Mouse (Mus musculus): ENCODE measurements around the gene Oat.

The Oat gene

DNA sequence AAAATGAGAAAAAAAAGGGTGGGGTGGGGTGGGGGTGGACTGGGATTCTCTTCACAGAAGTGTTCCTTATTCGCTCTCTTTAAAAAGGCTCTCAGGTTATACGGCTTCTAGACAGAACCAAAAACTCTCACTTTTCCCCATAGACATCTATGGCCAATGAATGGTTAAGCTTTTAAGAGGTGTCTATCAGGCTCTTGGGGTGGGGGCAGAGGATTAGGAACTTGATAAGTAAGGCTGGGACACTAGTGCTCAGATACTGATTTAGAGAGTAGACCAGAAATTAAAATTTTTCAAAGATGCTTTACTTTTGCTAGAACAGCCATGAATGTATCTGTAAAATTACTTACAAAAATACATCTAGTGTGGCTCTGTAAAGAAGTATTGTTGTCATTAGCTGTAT, 18.1 kb upstream of the Oat start:
- DNase-seq (ENCODE audit: extremely low read depth, low read depth), result no peak

DNA sequence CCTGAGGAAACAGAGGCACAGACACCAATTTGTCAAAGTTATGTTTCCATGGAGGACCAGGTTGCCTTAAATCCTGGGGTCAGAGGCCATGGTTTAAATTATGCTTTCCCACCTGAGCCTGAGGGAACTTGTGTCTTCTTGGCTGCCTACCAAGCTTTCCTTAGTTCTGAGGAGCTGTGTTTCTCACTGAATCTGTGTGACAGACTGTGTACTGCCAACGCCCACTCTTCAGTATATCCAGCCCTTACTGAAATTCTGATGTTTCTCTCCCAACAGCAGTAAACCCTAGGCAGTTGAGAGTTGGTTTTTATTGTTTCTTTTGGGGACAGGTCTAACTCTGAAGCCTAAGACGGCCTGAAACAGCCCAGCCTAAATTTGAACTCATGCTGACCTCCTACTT, 17.6 kb upstream of the Oat start:
- DNase-seq (ENCODE audit: extremely low read depth, low read depth), result no peak

DNA sequence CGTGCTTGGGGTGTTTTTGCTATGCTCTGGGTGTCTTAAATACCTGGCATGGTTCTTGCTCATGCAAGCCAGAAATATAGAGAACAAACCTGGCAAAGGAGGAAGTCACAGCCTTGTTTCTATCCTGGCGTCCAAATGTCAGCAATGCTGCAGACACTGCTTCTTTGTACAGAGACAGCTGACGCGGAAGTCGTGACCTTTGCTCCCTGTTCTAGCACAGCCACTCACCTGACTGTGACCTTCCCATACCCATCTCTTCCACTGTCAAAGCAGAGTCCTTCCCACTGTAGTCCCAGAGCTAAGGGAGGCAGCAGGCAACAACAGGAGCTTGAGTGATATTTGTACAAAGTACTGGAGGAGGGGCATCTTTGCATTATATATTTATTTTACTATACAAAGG, 13.4 kb upstream of the Oat start:
- DNase-seq (ENCODE audit: extremely low read depth, low read depth), result no peak

DNA sequence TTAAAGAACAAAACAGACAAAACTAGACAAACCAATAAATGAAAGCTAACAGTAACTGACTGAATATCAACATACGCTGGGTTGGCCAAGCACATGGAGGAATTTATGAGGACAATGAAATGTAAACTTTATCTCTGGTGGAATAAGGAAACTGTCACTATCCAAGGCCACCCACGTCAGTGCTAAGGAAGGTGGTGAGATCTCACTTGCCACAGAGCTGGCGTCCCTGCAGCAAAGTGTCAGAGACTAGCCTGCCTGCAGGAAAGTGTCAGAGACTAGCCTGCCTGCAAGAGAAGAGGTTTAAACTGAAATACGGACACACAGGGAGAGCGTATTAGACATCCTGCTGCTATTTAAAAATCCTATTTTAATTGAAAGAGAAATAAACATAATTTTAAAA, 11.0 kb upstream of the Oat start:
- DNase-seq (ENCODE audit: extremely low read depth, low read depth), result no peak

DNA sequence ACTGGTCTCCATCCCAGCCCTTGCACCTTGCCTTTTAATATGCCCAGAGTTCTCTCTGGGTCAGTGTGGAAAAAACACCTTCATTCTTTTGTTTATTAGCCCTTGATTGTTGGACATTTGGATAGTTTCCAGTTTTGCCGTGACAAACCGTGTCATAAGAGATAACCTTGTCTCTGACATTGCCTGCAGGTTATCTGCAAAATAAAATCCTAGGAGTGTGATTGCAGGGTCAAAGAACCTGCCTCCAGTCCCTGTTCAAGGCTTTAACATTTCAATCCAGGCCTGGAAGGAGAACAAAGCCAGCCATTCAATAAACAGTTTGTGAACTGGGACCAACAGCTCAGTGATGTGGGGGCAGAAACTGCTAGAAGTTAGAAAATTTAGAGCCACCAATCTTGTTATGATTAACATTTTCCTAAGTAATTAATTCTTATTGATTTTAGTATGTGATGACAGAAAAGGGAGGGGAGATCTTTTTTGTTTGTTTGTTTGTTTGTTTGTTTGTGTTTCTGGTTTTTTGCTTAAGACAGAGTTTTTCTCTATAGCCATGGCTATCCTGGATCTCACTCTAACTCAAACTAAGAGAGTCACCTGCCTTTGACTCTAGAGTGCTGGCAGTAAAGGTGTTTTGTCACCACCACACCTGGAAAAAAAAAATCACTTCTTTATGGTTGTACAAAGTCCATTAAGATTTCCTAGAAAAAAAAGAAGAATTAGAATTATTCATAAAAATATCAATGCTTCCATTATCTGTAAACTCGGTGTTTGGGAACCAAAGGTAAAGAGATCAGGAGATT, 9.7 kb upstream of the Oat start:
- no peak for DNase-seq (ENCODE audit: extremely low read depth, low read depth)

DNA sequence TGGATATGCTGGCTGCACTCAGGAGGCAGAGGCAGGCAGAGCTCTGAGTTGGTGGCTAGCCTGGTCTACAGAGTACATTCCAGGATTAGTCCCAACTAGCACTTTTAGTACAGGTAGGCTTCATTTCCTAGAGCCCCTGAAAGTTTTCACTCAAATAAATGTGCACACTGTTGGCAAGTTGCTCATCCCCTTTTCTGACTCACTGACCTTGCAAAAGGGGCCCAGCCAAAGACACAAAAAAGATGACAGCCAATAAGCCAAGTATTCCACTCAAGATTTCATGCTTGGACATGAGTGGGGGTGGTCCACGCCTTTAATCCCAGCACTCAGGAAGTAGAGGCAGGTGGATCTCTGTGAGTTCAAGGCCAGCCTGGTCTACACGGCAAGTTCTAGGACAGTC, 5.2 kb upstream of the Oat start:
- no peak for DNase-seq (ENCODE audit: extremely low read depth, low read depth)

DNA sequence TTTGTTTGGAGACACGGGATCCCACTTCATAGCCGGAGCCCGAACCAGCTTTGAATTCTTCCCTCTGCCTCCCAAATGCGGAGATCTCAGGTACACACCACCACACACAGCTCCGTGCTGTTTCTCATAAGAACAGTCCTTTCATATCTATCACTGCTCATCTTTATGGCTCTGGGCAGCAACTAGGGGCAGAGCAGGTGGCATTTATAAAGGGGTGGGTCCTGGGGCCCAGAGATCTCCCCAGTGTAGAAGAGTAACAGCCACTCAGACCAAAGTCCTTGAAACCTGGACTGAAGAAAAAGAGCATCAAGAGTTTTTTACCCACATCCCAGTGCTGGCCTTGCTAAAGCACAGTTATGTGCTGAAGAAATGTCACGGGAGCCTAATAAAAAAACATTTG, 4.3 kb upstream of the Oat start:
- no peak for DNase-seq (ENCODE audit: extremely low read depth, low read depth)

DNA sequence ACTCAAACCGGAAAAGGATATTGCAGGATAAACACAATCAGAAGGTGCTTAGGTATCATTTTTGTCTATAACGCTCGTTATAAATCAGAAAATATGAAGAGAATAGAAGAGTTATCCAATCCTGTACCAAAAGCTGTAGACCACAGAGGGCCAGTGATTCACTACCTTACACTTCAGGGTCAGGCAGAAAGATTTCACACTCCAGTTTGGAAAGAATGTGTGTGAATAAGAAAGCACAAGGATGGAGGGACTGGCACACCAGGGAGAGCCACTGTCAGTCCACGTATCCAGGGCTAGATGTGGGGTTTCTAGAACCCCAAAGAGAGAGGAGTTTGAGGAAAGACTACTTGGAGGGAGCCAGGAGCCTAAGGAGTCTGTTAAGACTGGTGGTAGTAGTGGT, 693 bp upstream of the Oat start:
- no peak for DNase-seq (ENCODE audit: extremely low read depth, low read depth)

DNA sequence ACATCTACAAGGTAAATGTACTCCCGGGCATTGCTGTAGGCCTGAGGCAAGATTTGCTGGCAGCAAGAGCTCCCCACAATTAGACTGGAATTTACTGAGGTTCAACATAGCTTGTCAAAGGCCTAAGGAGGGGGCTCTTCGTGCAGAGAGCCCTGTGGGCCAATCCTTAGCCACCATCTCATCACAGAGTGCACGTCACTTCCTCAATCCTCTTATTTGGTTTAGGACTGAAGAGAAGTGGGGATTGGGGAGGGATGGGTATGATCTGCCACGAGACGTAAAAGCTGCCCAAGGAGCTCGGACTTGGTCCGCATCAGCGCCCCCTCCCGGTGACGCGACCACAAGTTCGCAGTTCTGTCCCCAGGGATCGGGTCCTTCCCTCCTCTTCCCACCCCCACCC, 575 bp downstream of the Oat start:
- DNase-seq (ENCODE audit: extremely low read depth, low read depth), result peak; percentile 99

DNA sequence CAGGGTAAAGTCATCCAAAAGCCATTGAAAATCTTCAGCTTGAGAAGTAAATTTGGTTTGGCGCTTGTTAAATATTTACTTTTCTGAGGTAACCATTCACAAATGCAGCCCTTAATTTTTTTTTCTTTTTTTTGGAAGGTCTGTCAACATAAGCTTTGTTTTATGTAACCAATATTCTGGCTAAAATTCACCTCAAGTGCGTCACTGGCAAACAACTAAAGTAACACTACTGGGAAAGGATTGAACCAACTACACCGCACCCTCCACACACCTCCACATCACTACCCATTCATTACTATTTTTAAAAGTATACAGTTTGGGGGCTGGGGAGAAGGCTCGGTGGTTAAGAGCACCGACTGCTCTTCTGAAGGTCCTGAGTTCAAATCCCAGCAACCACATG, 1.6 kb downstream of the Oat start:
- DNase-seq (ENCODE audit: extremely low read depth, low read depth), result no peak

DNA sequence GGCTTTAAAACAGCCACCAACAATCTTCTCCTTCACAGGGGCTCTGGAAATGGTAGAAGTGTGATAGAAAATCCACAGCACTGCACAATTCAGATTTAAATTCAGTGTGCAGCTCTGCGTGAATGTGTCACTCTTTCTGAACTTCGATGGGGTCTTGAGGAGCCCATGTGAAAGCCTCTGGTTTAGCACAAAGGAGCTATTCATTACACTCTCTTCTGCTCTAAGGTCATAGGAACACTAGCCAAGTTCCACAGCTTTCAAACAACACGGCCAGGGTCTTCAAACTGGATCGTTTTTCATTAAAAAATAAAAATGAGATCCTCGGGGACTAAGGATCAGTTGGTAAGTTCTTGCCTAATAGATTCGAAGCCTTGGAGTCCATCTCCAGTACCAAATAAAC, 3.0 kb downstream of the Oat start:
- no peak for DNase-seq (ENCODE audit: extremely low read depth, low read depth)

DNA sequence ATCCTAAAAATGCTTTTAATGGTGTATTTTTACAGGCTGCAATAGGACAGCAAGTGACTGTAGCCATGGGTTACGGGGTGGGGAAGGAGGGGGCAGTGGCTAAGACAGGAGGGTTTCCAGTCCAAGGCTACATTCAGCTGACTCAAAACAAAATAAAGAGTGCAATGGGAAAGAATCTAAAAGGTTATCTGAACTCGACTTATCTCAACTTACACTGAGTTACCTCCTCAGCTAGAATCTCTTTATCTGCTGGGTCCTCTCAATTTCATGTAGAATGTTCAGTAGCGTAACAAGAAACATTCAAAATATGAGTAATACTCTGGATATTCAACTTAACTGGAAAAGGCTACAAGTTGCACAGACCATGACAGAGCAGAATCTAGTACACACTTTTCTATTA, 3.5 kb downstream of the Oat start:
- DNase-seq (ENCODE audit: extremely low read depth, low read depth), result no peak

DNA sequence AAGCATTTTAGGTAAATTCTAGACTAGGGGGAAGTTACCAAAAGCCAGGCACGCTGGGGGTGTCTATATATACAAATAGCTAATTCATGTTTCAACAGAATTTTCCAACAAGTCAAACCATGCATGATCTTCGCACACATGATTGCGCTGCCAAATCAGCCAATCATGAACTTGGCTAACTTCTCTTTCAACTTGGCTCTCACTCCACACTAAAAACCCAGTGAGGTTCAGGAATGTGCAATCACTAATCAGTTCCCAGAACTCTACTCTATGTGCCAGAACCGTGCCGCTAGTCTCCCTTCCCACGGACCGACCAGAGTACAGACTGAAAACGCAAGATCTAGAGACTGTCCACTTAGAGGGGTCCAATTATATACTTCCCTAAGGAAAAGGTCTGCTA, 4.7 kb downstream of the Oat start:
- DNase-seq (ENCODE audit: extremely low read depth, low read depth), result no peak

DNA sequence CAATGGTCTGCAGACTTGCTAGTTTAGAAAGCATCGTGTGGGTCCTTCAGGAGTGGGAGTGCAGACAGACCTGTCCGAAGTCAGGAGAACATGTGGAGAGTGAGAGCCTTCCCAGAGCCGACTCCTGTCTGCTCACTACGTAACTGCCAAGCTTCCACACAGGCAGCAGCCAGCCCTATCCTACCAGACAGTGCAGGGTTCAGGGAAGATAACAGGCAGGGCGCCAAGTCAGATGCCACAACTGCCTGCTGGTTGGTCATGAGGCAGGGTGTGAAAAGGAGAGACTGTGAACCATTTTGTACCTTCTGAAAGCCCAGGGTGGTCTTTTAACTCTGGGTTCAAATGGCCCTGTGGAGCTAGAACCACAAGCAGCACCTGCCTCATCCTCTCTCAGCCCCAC, 6.1 kb downstream of the Oat start:
- no peak for DNase-seq (ENCODE audit: extremely low read depth, low read depth)

DNA sequence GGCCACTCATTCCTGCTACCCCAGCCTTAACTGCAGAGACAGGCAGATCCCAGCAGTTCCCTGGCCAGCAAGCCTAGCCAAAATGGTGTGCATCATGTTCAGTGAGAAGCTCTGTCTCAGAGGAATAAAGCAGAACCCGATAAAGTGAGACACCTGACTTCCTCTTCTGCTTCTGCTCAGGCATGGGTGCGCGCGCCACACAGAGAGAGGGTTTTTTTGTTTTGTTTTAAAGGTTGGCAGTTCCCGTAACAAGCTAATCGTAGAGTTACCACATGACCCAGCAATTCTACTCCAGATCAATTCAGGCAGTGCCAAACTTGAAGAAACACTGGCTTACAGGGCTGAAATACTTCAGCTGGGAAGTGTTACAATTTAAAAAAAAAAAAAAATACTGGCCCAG, 7.4 kb downstream of the Oat start:
- peak; percentile 64 for DNase-seq (ENCODE audit: extremely low read depth, low read depth)

DNA sequence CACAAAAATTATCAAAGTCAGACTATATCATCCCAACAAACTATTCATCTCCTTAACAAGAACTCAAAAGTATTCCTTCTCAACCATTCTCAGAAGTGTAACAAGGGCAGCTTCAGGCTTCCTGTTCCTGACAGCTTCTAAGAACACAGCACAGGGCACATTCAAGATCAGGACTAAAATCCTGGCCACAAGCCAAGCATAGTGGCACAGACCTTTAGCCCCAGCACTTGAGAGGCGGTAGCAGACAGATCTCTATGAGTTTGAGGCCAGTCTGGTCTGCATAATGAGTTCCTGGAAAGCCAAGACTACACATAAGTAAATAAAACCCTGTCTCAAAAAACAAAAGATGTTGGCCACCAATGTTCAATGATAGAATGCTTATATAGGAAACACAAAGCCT, 10.4 kb downstream of the Oat start:
- DNase-seq (ENCODE audit: extremely low read depth, low read depth), result no peak

DNA sequence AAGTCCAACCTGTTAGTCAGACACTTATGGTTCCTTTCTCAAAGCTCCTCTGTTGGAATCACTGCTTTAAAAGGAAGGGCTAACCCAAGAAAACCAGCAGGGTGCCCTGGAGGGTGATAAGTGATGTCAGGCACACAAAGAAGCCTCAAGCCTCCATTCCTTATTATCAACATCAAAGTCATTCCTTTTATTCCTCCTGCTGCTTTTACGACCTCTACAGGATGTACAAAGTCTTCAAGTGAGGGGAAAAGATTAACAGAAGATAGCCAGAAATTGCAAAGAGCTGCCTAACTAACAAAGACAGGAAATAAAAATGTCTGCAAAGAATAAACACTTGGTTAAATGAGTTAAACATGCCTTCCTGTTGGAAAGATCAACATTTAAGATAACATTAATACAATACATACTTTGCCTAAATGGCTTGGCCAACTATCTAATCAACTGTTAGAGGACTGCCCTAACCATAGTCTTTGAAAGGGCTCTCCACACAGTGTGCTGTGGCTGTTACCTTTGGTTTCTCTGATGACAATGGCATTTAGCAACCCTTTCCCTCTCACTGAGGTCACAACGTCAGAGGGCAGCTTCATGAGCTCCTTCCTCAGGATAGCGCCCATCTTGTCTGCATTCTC, 16.9 kb downstream of the Oat start:
- DNase-seq (ENCODE audit: extremely low read depth, low read depth), result no peak

DNA sequence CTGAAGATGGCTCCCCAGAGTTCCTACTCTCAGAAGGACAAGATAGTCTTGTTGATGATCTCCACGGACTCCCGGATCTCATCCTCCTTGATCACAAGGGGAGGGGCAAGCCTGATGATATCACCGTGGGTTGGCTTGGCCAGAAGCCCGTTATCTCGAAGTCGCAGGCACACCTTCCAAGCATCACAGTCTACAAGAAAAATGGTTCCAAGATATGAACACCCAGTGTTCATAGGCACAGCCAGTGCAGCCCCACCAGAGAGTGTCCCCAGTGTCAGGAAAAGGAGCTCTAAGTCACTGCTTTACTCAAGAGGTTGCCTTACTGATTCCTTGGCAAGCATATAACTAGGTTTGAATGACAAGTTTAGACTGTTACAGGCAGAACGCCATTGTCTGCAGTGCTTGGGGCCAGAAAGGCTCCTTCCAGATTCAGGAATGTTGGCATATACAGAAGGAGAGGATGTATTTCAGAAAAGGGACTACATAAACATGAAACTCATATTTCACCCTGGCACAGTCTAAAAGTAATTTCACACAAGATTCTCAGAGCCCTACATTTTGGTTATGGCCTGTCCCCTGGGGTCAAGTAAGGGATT, 18.0 kb downstream of the Oat start:
- DNase-seq (ENCODE audit: extremely low read depth, low read depth), result no peak

DNA sequence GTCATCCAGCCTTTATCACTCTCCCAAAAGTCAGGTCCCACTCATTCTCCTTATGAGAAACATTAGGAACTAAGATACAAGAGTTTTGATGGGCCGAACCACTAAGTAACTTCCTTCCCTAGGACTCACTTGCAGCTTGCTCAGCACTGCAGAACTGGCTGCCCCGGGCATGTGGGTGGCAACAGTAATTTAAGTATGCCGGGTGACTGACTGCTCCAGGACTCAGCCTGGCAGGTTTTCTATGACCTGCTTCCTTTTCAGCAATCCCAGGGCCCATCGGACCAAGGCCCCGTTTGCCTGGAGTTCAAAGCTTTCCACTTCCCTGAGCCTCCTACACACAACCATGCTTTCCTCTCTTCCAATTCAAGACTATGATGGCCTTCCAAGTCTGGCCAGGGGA, 19.6 kb downstream of the Oat start:
- DNase-seq (ENCODE audit: extremely low read depth, low read depth), result no peak

DNA sequence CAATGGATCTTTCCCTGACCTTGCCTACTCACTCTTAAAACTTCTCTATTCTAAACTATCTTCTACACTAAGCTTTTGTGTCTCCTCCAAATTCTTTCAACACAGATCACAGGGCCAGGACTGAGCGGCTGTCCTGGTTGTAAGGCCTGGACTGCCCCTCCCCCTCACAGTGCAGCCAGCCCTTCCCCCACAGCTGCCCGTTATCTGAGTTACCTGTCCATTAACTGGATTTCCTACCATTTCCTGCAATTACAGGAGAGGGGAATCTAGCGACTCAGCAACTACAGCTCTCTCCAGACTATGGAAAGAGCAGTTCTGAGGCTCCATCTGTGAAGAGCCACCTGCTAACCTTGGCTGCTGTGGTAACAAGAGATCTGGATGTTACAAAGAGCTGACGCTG, 20.3 kb downstream of the Oat start:
- no peak for DNase-seq (ENCODE audit: extremely low read depth, low read depth)

DNA sequence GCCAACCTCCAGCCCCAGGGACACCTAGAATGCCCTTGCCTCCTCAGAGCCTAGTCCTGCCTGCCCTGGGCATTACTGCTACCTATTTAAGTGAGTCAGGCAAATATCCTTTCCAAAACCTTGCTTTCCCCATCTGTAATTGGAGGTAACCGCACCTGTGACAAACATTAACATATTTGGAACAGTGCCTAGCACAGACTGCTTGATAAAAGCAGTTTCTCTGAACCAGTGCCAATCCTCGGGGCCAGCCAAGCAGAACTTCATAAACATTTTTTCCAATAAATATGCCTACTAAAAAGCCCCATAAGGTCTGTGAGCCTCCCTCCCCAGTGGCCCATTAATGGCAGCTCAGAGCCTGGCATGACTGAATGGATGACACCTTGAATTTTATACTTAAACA, 22.1 kb downstream of the Oat start:
- no peak for DNase-seq (ENCODE audit: extremely low read depth, low read depth)

DNA sequence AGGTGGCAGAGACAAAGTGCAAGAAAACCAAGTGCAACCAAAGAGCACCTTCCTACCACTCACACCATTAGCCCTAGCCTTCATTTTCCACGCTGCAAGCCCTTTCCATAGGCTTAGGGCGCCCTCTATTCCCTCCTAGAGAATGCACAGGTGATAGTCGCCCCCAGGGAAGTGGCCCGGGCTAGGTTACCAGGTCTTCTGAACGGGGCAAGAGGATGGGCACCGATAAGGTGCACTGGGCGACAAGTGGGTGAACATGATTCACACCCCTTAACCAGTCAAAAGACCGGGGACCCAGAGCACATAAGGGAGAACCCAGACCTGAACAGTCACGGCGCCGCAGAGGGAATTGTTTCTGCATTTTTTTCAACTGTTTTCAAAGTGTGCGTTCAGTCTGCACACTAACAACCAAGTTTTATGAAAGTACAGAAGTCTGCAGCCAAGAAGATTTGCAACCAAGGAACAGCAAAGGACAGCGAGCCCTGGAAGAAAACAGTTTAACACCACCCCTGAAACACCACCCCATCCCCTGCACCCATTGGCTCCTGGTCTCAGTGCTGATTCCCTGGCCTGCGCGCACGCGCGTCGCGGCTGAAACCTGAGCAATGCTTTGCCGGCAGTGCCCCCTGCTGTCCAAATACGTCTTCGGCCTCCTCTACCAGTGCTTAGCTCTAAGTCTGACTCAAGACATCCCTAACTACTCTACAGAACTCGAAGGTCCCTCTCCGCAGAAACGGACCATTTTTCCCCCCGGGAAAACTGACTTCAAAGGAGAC, 24.7 kb downstream of the Oat start:
- DNase-seq (ENCODE audit: extremely low read depth, low read depth), result peak; percentile 87

Measured in MEL-GATA-1-ER (cell line).